In genomic region chr12:16008763-16009515, GRCm38 (mm10) we compare ENCODE assay signal across 8 mouse cellular contexts.
A peak's percentile ranks its signal among the peaks of the same experiment; 100 is the strongest.
DNase-seq lines count a peak whose midpoint lies in the region; ATAC-seq and TF ChIP-seq lines count a peak whose summit lies in the region.

No protein-coding gene starts in this region.

- H3K4me2 ChIP-seq in midbrain, postnatal 0 days (ENCODE audit: low read depth, low read length, poor library complexity, severe bottlenecking), result no peak overlapping the region

- H3K9ac ChIP-seq in ES-Bruce4 (ENCODE audit: low read depth, poor library complexity, severe bottlenecking), result no peak overlapping the region
- H3K9ac ChIP-seq in midbrain, postnatal 0 days (replicated peaks; ENCODE audit: low read length, poor library complexity, severe bottlenecking), result no peak overlapping the region

- no peak overlapping the region for H3K4me3 ChIP-seq in ES-Bruce4 (ENCODE audit: low read depth, low read length)
- no peak overlapping the region for H3K4me3 ChIP-seq in heart, embryonic 10.5 days
- H3K4me3 ChIP-seq in midbrain, postnatal 0 days (ENCODE audit: low read depth, low read length), result no peak overlapping the region

- peaks cover 4% of the 10 kb centered on the region; the same call in 1 of the 2 replicates for H3K9me3 ChIP-seq in ES-Bruce4 (replicated peaks; ENCODE audit: control insufficient read depth, insufficient read depth, low read length, poor library complexity, severe bottlenecking)
- H3K9me3 ChIP-seq in heart, embryonic 10.5 days, result no peaks in the 10 kb centered on the region
- H3K9me3 ChIP-seq in midbrain, postnatal 0 days (ENCODE audit: low read length), result no peaks in the 10 kb centered on the region

- no peak for TF ChIP-seq CTCF in ES-Bruce4 (IDR thresholded peaks at IDR 0.05; ENCODE audit: low read depth, low read length)
- no peak for TF ChIP-seq CTCF in midbrain, postnatal 0 days (IDR thresholded peaks at IDR 0.05)

- no peaks in the 10 kb centered on the region for H3K4me1 ChIP-seq in ES-Bruce4 (ENCODE audit: control insufficient read depth, insufficient read depth, low read length)
- peaks cover 27% of the 10 kb centered on the region for H3K4me1 ChIP-seq in heart, embryonic 10.5 days
- peaks cover 5% of the 10 kb centered on the region; the same call in 1 of the 2 replicates for H3K4me1 ChIP-seq in midbrain, postnatal 0 days (ENCODE audit: insufficient read depth, low read length)

- TF ChIP-seq POLR2A in ES-Bruce4 (IDR thresholded peaks at IDR 0.05; ENCODE audit: insufficient read depth, low read length), result no peak

- ATAC-seq in midbrain, postnatal 0 days (ENCODE audit: low FRiP score), result 0 out of 2 replicates have a peak, but pooled peaks have one; percentile 27
- ATAC-seq in cerebellum, adult (ENCODE audit: insufficient number of reproducible peaks, low FRiP score, low TSS enrichment), result no peak

- no peaks in the 10 kb centered on the region for H3K36me3 ChIP-seq in ES-Bruce4 (ENCODE audit: control insufficient read depth, insufficient read depth, low read length, poor library complexity, severe bottlenecking)
- H3K36me3 ChIP-seq in heart, embryonic 10.5 days, result no peaks in the 10 kb centered on the region
- H3K36me3 ChIP-seq in midbrain, postnatal 0 days (ENCODE audit: insufficient read depth, low read length), result no peaks in the 10 kb centered on the region

- peak overlapping the region; percentile 68 for H3K27ac ChIP-seq in ES-Bruce4 (ENCODE audit: insufficient read depth, low read length)
- peak overlapping the region; percentile 76; the same call in 1 of the 2 replicates for H3K27ac ChIP-seq in heart, embryonic 10.5 days
- H3K27ac ChIP-seq in midbrain, postnatal 0 days (ENCODE audit: low read depth, low read length), result no peak overlapping the region; the same call in 1 of the 2 replicates

- H3K27me3 ChIP-seq in ES-Bruce4 (ENCODE audit: control insufficient read depth, insufficient read depth, low read length, poor library complexity, severe bottlenecking), result no peaks in the 10 kb centered on the region
- no peaks in the 10 kb centered on the region for H3K27me3 ChIP-seq in heart, embryonic 10.5 days (ENCODE audit: insufficient read depth, poor library complexity, severe bottlenecking)
- H3K27me3 ChIP-seq in midbrain, postnatal 0 days (ENCODE audit: insufficient read depth, low read length), result no peaks in the 10 kb centered on the region

- 51% methylated on average over 3 of the region's 3 CpGs for WGBS in heart, embryonic 10.5 days
- 41% methylated on average over 3 of the region's 3 CpGs for WGBS in midbrain, postnatal 0 days

- peak; percentile 96 for TF ChIP-seq EP300 in ES-Bruce4 (IDR thresholded peaks at IDR 0.05; ENCODE audit: insufficient read depth, low read depth, low read length)

- DNase-seq in adrenal gland, adult 8-10 months, result peak; percentile 38
- no peak for DNase-seq in adrenal gland, adult 18-20 months (ENCODE audit: low spot score in 2 of 2)
- no peak for DNase-seq in heart, embryonic 10.5 days (ENCODE audit: low spot score)
- peak; percentile 56 to 87 for DNase-seq in kidney, postnatal 25 days
- no peak for DNase-seq in midbrain, postnatal 0 days (ENCODE audit: low spot score)
- DNase-seq in frontal cortex, postnatal 14 days (ENCODE audit: low spot score in 2 of 2), result no peak

Comparison
In these comparisons a context has a peak if more than half of its experiments do, and no peak if none do; other contexts are left out.
1. DNase-seq: peak in adrenal gland, adult 8-10 months (single experiment) and kidney, postnatal 25 days (2 of 2); none in adrenal gland, adult 18-20 months (0 of 2), heart, embryonic 10.5 days (single experiment), midbrain, postnatal 0 days (single experiment) and frontal cortex, postnatal 14 days (0 of 2).